Mouse (Mus musculus): ENCODE measurements around the gene Nrip1. TPM values are rescaled to one million over a fixed set of nuclear protein-coding genes. Genes with fewer than 3 reads are reported as not detected.
A peak's percentile ranks its signal among the peaks of the same experiment; 100 is the strongest.
"Not testable (repeated sequence)": the region's sequence is repeated elsewhere in the genome, so short reads cannot be mapped to it uniquely, and the experiment has no call there.

The Nrip1 gene
- polyA plus RNA-seq, 1 experiment from 2014 or later = 28.5 TPM

DNA sequence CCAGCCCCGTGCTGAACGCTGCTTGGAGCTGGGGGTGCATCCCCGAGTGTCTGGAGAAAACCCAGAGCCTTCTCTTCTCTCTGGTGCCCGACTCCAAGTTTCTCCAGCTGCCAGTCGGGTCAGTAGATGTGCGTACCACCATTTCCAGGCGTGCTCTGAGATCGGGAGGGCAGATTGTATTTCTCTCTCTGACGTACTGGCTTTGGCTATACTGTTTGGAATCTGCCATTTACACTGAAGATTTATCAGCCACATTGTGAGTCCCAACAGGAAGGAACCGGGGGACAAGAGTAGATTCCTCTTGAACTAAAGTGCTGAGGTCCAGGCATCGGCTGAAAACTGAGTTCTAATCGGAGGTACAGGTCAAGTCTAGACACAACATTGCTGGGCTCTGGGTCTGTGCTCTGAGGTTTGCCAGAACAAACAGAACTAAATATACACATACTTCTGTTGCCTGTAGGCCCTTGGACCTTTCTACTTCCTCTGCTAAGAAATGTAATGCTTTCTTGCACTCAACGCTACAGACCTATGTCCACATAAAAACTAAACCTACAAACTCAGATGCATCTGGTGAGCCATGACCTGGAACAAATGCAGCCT lies 33.8 kb upstream of the Nrip1 start:
- H3K4me1 ChIP-seq (replicated peaks) = peaks cover 22% of the 10 kb centered on the region
- peak; percentile 61 for ATAC-seq (ENCODE audit: insufficient number of reproducible peaks, low FRiP score)
- peak overlapping the region; percentile 38; the same call in 1 of the 2 replicates for H3K4me2 ChIP-seq
- H3K9ac ChIP-seq = no peak overlapping the region
- H3K27me3 ChIP-seq (replicated peaks) = no peaks in the 10 kb centered on the region
- no peaks in the 10 kb centered on the region for H3K9me3 ChIP-seq (replicated peaks)
- H3K27ac ChIP-seq (ENCODE audit: poor library complexity, severe bottlenecking) = peak overlapping the region; percentile 53
- no peaks in the 10 kb centered on the region for H3K36me3 ChIP-seq
- 52% methylated on average over 13 of the region's 13 CpGs for WGBS
- no peak overlapping the region for H3K4me3 ChIP-seq

DNA sequence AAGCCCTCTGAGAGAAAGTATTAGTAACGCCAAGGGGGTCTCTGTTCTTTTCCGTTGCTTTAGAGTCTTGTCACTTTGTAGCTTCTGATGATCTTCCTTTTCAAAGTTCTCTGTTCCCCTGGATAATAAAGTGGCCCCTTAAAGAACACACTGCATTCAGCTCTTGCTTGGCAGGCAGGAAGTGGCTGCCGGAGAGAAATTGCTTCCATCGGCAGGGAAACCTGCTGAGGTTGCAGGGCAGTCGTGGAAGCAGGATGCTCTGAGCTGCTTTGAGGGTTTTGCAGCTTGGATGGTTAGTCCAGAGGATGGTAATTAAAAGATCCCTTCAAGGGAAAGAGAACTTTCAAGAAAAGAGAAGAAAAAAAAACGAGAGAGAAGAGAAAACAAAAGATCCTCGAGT lies 33.3 kb upstream of the Nrip1 start:
- Histone ChIP-seq H3K36me3 (no peaks in the 10 kb centered on the region), H3K4me1 (replicated peaks) (peaks cover 22% of the 10 kb centered on the region), H3K9me3 (replicated peaks) (no peaks in the 10 kb centered on the region), H3K27ac (ENCODE audit: poor library complexity, severe bottlenecking) (peak overlapping the region; percentile 53), H3K4me3 (no peak overlapping the region), H3K4me2 (peak overlapping the region; percentile 38), H3K9ac (no peak overlapping the region), H3K27me3 (replicated peaks) (no peaks in the 10 kb centered on the region)
- WGBS = 36% methylated on average over 7 of the region's 7 CpGs
- no peak for ATAC-seq (ENCODE audit: insufficient number of reproducible peaks, low FRiP score)

- WGBS = 67% methylated on average over 7 of the region's 7 CpGs
- H3K27me3 ChIP-seq (replicated peaks) = no peaks in the 10 kb centered on the region
- H3K4me1 ChIP-seq (replicated peaks) = peaks cover 22% of the 10 kb centered on the region
- H3K9ac ChIP-seq = no peak overlapping the region
- no peak overlapping the region for H3K4me2 ChIP-seq
- ATAC-seq (ENCODE audit: insufficient number of reproducible peaks, low FRiP score) = no peak
- no peaks in the 10 kb centered on the region for H3K36me3 ChIP-seq
- no peak overlapping the region for H3K4me3 ChIP-seq
- H3K9me3 ChIP-seq (replicated peaks) = no peaks in the 10 kb centered on the region
- no peak overlapping the region for H3K27ac ChIP-seq (ENCODE audit: poor library complexity, severe bottlenecking)
These were observed 32.7 kb upstream of the Nrip1 start for GRCm38 (mm10) chr16:76406319-76406718.

GRCm38 (mm10) chr16:76403305-76403704 lies 29.7 kb upstream of the Nrip1 start:
- not testable (repeated sequence) for H3K27ac ChIP-seq (ENCODE audit: poor library complexity, severe bottlenecking); H3K27me3 ChIP-seq (replicated peaks); ATAC-seq (ENCODE audit: insufficient number of reproducible peaks, low FRiP score); H3K9ac ChIP-seq; H3K4me2 ChIP-seq; H3K36me3 ChIP-seq; H3K9me3 ChIP-seq (replicated peaks); H3K4me3 ChIP-seq
- peaks cover 12% of the 10 kb centered on the region for H3K4me1 ChIP-seq (replicated peaks)
- WGBS = 87% methylated on average over 24 of the region's 24 CpGs

DNA sequence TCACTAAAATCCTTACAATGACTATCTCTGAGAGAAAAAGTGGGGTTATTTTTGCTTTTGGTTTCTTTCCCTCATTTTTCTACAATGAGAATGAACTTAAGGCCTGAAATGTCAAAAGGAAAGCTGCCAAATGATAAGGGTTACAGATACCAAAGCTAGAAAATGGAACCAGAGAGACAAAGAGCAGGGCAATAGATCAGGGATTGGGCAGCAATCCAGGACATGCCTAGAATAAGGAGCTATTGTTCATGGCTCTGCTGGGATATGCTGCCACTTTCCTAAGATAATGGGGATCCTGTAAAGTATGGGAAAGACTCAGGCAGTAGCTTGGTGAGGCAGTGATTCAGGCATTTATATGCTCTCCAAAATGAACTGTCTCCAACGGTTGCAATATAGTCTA lies 22.9 kb upstream of the Nrip1 start:
- H3K27me3 ChIP-seq (replicated peaks) = no peaks in the 10 kb centered on the region
- WGBS = 30% methylated on average over 1 of the region's 1 CpGs
- H3K9me3 ChIP-seq (replicated peaks) = no peaks in the 10 kb centered on the region
- no peak overlapping the region for H3K4me3 ChIP-seq
- no peak overlapping the region for H3K4me2 ChIP-seq
- no peak overlapping the region for H3K9ac ChIP-seq
- peak; percentile 79 for ATAC-seq (ENCODE audit: insufficient number of reproducible peaks, low FRiP score)
- peak overlapping the region; percentile 27 for H3K27ac ChIP-seq (ENCODE audit: poor library complexity, severe bottlenecking)
- peaks cover 11% of the 10 kb centered on the region for H3K4me1 ChIP-seq (replicated peaks)
- H3K36me3 ChIP-seq = no peaks in the 10 kb centered on the region

DNA sequence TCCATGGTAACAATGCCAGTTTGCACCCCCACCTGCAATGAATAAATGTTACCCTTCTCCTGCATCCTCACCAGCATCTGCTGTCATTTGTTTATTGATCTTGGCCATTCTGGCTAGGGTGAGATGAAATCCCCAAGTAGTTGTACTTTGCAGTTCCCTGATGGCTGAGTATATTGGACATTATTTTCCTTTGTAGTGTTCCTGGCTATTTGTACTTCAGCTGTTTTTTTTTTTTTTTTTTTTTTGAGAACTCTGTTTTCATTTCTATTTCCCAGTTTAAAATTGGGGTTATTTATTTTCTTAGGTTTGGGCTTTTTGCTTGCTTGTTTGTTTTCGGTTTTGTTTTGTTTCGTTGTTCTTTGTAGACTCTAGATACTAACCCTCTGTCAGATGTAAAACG lies 19.6 kb upstream of the Nrip1 start:
- 81% methylated on average over 3 of the region's 3 CpGs for WGBS
- no peaks in the 10 kb centered on the region for H3K36me3 ChIP-seq
- no peak overlapping the region for H3K4me2 ChIP-seq
- no peak overlapping the region for H3K9ac ChIP-seq
- H3K27ac ChIP-seq (ENCODE audit: poor library complexity, severe bottlenecking) = no peak overlapping the region
- H3K4me1 ChIP-seq (replicated peaks) = peaks cover 11% of the 10 kb centered on the region
- no peaks in the 10 kb centered on the region for H3K27me3 ChIP-seq (replicated peaks)
- ATAC-seq (ENCODE audit: insufficient number of reproducible peaks, low FRiP score) = no peak
- H3K4me3 ChIP-seq = no peak overlapping the region
- no peaks in the 10 kb centered on the region for H3K9me3 ChIP-seq (replicated peaks)

DNA sequence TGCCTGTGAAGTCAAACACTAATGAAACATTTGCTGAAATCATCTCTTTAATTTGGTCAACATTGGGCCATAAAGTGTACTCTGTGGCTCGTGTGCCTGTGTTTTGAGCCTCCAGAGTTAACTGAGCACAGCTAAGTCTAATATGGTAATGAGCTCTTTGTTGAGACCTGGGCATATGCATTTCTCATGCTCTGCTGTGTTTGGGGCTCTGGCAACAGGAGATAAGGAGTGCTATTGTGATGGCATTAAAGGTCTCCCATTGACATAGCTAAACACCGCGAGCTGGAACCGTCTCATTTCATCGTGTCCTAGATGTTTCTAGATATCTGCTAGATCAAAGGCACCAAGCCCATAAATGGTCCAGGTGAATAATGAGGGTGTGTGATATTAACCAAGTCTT lies 12.9 kb upstream of the Nrip1 start:
- Histone ChIP-seq H3K4me3 (no peak overlapping the region), H3K9ac (no peak overlapping the region), H3K27ac (ENCODE audit: poor library complexity, severe bottlenecking) (no peak overlapping the region), H3K4me1 (replicated peaks) (no peaks in the 10 kb centered on the region), H3K4me2 (no peak overlapping the region), H3K9me3 (replicated peaks) (no peaks in the 10 kb centered on the region), H3K27me3 (replicated peaks) (no peaks in the 10 kb centered on the region), H3K36me3 (no peaks in the 10 kb centered on the region)
- no peak for ATAC-seq (ENCODE audit: insufficient number of reproducible peaks, low FRiP score)
- 71% methylated on average over 5 of the region's 5 CpGs for WGBS

- H3K4me1 ChIP-seq (replicated peaks) = no peaks in the 10 kb centered on the region
- H3K9me3 ChIP-seq (replicated peaks) = no peaks in the 10 kb centered on the region
- WGBS = 91% methylated on average over 4 of the region's 4 CpGs
- H3K4me3 ChIP-seq = no peak overlapping the region
- no peak for ATAC-seq (ENCODE audit: insufficient number of reproducible peaks, low FRiP score)
- H3K27me3 ChIP-seq (replicated peaks) = no peaks in the 10 kb centered on the region
- H3K27ac ChIP-seq (ENCODE audit: poor library complexity, severe bottlenecking) = no peak overlapping the region
- H3K4me2 ChIP-seq = no peak overlapping the region
- no peak overlapping the region for H3K9ac ChIP-seq
- H3K36me3 ChIP-seq = no peaks in the 10 kb centered on the region
These were observed 12.4 kb upstream of the Nrip1 start for GRCm38 (mm10) chr16:76386071-76386470.

- H3K9ac ChIP-seq = no peak overlapping the region
- no peaks in the 10 kb centered on the region for H3K9me3 ChIP-seq (replicated peaks)
- no peak overlapping the region for H3K27ac ChIP-seq (ENCODE audit: poor library complexity, severe bottlenecking)
- H3K27me3 ChIP-seq (replicated peaks) = no peaks in the 10 kb centered on the region
- no peaks in the 10 kb centered on the region for H3K4me1 ChIP-seq (replicated peaks)
- H3K4me2 ChIP-seq = no peak overlapping the region
- no peak overlapping the region for H3K4me3 ChIP-seq
- WGBS = 83% methylated on average over 3 of the region's 3 CpGs
- ATAC-seq (ENCODE audit: insufficient number of reproducible peaks, low FRiP score) = no peak
- H3K36me3 ChIP-seq = no peaks in the 10 kb centered on the region
These were observed 3.6 kb upstream of the Nrip1 start for GRCm38 (mm10) chr16:76377211-76377610.

- Histone ChIP-seq H3K4me2 (no peak overlapping the region), H3K4me3 (no peak overlapping the region), H3K27ac (ENCODE audit: poor library complexity, severe bottlenecking) (no peak overlapping the region), H3K9ac (no peak overlapping the region), H3K9me3 (replicated peaks) (no peaks in the 10 kb centered on the region), H3K4me1 (replicated peaks) (no peaks in the 10 kb centered on the region), H3K27me3 (replicated peaks) (no peaks in the 10 kb centered on the region), H3K36me3 (no peaks in the 10 kb centered on the region)
- 80% methylated on average over 8 of the region's 8 CpGs for WGBS
- ATAC-seq (ENCODE audit: insufficient number of reproducible peaks, low FRiP score) = no peak
These were observed 3.0 kb upstream of the Nrip1 start for GRCm38 (mm10) chr16:76376661-76377060.

DNA sequence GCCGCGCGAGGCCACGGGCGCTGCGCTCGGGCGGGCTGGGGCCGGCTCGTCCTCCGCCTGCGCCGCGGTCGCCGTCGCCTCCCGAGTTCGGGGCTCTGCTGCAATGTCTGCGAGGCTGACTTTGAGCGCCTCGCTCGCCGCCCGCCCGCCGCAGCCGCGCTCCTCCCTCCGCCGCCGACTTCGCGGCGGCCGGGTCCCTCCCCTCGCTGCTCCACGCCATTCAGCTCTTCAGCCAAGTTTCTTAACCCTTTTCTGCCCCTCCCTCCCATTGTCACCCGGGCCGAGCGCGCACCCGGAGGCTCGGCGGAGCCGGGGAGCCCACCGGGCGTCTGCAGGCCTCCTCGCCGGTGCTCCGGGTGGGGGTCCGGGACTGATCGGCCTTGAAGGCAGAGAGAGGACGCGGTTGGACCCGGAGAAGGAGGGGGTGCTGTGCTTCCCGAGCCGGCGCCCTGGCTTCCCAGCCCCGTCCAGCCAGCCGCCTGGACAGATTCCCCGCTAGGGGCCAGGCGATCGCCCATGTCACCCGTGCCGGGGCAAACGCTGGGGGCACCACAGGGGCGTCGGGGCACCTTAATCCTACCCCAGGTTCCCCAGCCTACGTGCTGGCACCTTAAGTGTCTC lies 576 bp downstream of the Nrip1 start:
- H3K4me2 ChIP-seq = peak overlapping the region; percentile 79
- no peaks in the 10 kb centered on the region for H3K9me3 ChIP-seq (replicated peaks)
- peaks cover 25% of the 10 kb centered on the region for H3K4me1 ChIP-seq (replicated peaks)
- H3K9ac ChIP-seq = peak overlapping the region; percentile 99
- H3K27ac ChIP-seq (ENCODE audit: poor library complexity, severe bottlenecking) = peak overlapping the region; percentile 99
- H3K36me3 ChIP-seq = no peaks in the 10 kb centered on the region
- under 1% methylated on average over 70 of the region's 70 CpGs for WGBS
- H3K4me3 ChIP-seq = peak overlapping the region; percentile 95
- H3K27me3 ChIP-seq (replicated peaks) = no peaks in the 10 kb centered on the region
- peak; percentile 91 for ATAC-seq (ENCODE audit: insufficient number of reproducible peaks, low FRiP score)
